Mouse (Mus musculus): Measurements from ENCODE around the gene Tubb4a.

DNA sequence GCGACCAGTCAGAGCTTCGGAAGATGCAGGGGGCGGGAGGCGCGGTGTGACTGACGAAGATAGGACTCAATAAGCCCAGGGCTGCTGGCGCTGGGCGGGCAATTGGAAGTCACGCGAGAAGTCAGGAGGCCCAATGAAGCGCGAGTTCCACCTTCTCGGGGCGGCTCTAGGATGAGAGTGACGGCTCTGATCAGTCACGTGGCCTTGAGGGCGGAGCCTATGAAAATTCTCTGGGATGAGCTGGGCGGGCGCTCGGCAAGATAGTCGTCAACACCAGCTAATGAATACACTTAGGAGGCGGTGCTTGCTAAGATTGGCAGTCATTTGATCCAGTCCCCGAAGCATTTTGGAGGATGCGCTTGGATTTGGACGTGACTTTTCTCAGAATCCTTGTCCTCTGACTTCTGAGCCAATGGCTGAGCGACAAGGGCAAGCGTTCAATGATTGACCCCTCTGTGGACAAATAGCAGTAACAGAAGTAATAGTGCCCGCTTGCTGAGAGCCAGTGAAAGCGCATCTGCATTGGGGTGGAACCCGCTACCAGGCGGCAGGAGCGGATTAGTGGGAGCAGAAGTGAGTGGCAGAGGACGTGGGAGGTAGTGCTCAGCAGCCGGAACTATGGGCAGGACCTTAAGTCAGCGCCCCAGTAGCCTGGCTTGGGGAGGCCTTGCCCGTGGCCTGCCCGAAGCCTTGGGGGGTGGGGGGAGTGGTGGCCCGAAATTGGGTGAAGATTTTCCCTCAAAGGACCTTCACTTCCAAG is 55.7 kb downstream of the Tubb4a start:
- TF ChIP-seq CTCF (IDR thresholded peaks at IDR 0.05; ENCODE audit: insufficient read depth, low read depth, low read length) (no peak), POLR2A (IDR thresholded peaks at IDR 0.05; ENCODE audit: insufficient read depth, low read depth, low read length) (peak; percentile 62)

Data from olfactory bulb, adult 2 months (tissue).